In genomic region chr7:75595268-75595667, GRCm38 (mm10) we compare ENCODE assay signal across 20 mouse cellular contexts.
DNase-seq lines count a peak whose midpoint lies in the region; ATAC-seq and TF ChIP-seq lines count a peak whose summit lies in the region.
"Had no signal": no experiment of that assay in that cellular context is flagged by ENCODE, and none has a peak within 500 bp of the region (broad histone marks: within the 10 kb centered on the region; RNA-seq: fewer than 3 reads in every experiment).

No protein-coding gene starts in this region.

- no peaks in the 10 kb centered on the region for H3K9me3 ChIP-seq in liver, embryonic 11.5 days (ENCODE audit: control insufficient read depth, low read length)
- no peaks in the 10 kb centered on the region for H3K9me3 ChIP-seq in CH12.LX (replicated peaks; ENCODE audit: low read length)
- H3K9me3 ChIP-seq in liver, postnatal 0 days (ENCODE audit: low read length) = no peaks in the 10 kb centered on the region
- H3K9me3 ChIP-seq in stomach, postnatal 0 days (ENCODE audit: control insufficient read depth, low read length) = no peaks in the 10 kb centered on the region
- no peaks in the 10 kb centered on the region for H3K9me3 ChIP-seq in midbrain, embryonic 16.5 days (replicated peaks; ENCODE audit: control insufficient read depth, low read length, poor library complexity, severe bottlenecking)
- no peaks in the 10 kb centered on the region for H3K9me3 ChIP-seq in hindbrain, embryonic 14.5 days (ENCODE audit: control insufficient read depth, low read length)
- H3K9me3 ChIP-seq: embryonic facial prominence, embryonic 15.5 days; forebrain, embryonic 12.5 days; hindbrain, embryonic 13.5 days; intestine, embryonic 15.5 days; limb, embryonic 12.5 days; lung, embryonic 15.5 days; midbrain, embryonic 15.5 days had no signal

- H3K27ac ChIP-seq in liver, embryonic 11.5 days (ENCODE audit: low read depth, low read length) = peak overlapping the region; percentile 56
- peak overlapping the region; percentile 80 for H3K27ac ChIP-seq in CH12.LX (ENCODE audit: insufficient read depth, low read depth)
- peak overlapping the region; percentile 73 for H3K27ac ChIP-seq in liver, postnatal 0 days (ENCODE audit: low read depth)
- no peak overlapping the region for H3K27ac ChIP-seq in stomach, postnatal 0 days (replicated peaks)
- no peak overlapping the region for H3K27ac ChIP-seq in midbrain, embryonic 16.5 days (ENCODE audit: low read length)
- no peak overlapping the region for H3K27ac ChIP-seq in hindbrain, embryonic 14.5 days
- H3K27ac ChIP-seq: embryonic facial prominence, embryonic 15.5 days; forebrain, embryonic 12.5 days; hindbrain, embryonic 13.5 days; intestine, embryonic 15.5 days; limb, embryonic 12.5 days; lung, embryonic 15.5 days; midbrain, embryonic 15.5 days had no signal

- H3K9ac ChIP-seq in liver, embryonic 11.5 days (ENCODE audit: low read depth, low read length) = no peak overlapping the region
- peak overlapping the region; percentile 48 for H3K9ac ChIP-seq in CH12.LX (ENCODE audit: insufficient read depth, low read depth)
- H3K9ac ChIP-seq in liver, postnatal 0 days (replicated peaks) = no peak overlapping the region
- no peak overlapping the region for H3K9ac ChIP-seq in stomach, postnatal 0 days (ENCODE audit: low read length)
- H3K9ac ChIP-seq in midbrain, embryonic 16.5 days (ENCODE audit: low read depth, low read length) = no peak overlapping the region
- no peak overlapping the region for H3K9ac ChIP-seq in hindbrain, embryonic 14.5 days
- H3K9ac ChIP-seq: embryonic facial prominence, embryonic 15.5 days; forebrain, embryonic 12.5 days; hindbrain, embryonic 13.5 days; intestine, embryonic 15.5 days; limb, embryonic 12.5 days; lung, embryonic 15.5 days; midbrain, embryonic 15.5 days had no signal

- ATAC-seq in liver, embryonic 11.5 days (replicated peaks; ENCODE audit: low FRiP score) = no peak
- peak; percentile 65; the same call in 1 of the 2 replicates for ATAC-seq in erythroid progenitor cell, adult 5-6 weeks (replicated peaks; ENCODE audit: low FRiP score, poor library complexity, severe bottlenecking)
- peak; percentile 56; the same call in 1 of the 2 replicates for ATAC-seq in liver, postnatal 0 days
- ATAC-seq in stomach, postnatal 0 days (ENCODE audit: low FRiP score, low TSS enrichment) = no peak
- no peak for ATAC-seq in midbrain, embryonic 16.5 days
- ATAC-seq in hindbrain, embryonic 14.5 days (ENCODE audit: low FRiP score) = no peak
- ATAC-seq: intestine, embryonic 15.5 days; midbrain, embryonic 15.5 days had no signal

- DNase-seq in liver, embryonic 11.5 days (ENCODE audit: low spot score) = no peak
- DNase-seq in liver (no peak), CH12.LX (ENCODE audit: extremely low read depth) (no peak)
- no peak for DNase-seq in liver, postnatal 0 days
- no peak for DNase-seq in stomach, postnatal 0 days (ENCODE audit: low spot score)
- DNase-seq in hindbrain, embryonic 14.5 days (ENCODE audit: low spot score) = no peak
- DNase-seq: adrenal gland, postnatal 25 days; cerebellum, adult 18-20 months; kidney, postnatal 4 days; retina, postnatal 1 day; right cerebral cortex, postnatal 4 days had no signal

- H3K79me2 ChIP-seq in CH12.LX (replicated peaks; ENCODE audit: control insufficient read depth, extremely low read depth, insufficient read depth, poor library complexity, severe bottlenecking) = peaks cover 3% of the 10 kb centered on the region; the same call in 1 of the 2 replicates

- no peak for TF ChIP-seq RAD21 in CH12.LX (IDR thresholded peaks at IDR 0.05; ENCODE audit: low read depth, low read length)

- H3K36me3 ChIP-seq in liver, embryonic 11.5 days (ENCODE audit: control insufficient read depth, insufficient read depth, low read length) = no peaks in the 10 kb centered on the region
- peaks cover 2 to 14% of the 10 kb centered on the region in 2 experiments for H3K36me3 ChIP-seq in CH12.LX (replicated peaks in 1 of 2; ENCODE audit: control insufficient read depth in 1 of 2, insufficient read depth in 1 of 2, low read length in 1 of 2)
- peaks cover 3% of the 10 kb centered on the region; the same call in 1 of the 2 replicates for H3K36me3 ChIP-seq in liver, postnatal 0 days (replicated peaks; ENCODE audit: insufficient read depth, low read length)
- H3K36me3 ChIP-seq in stomach, postnatal 0 days (ENCODE audit: control insufficient read depth, insufficient read depth, low read length) = no peaks in the 10 kb centered on the region
- no peaks in the 10 kb centered on the region for H3K36me3 ChIP-seq in midbrain, embryonic 16.5 days (ENCODE audit: control insufficient read depth, insufficient read depth, low read length)
- H3K36me3 ChIP-seq in hindbrain, embryonic 14.5 days (replicated peaks; ENCODE audit: control insufficient read depth, insufficient read depth) = no peaks in the 10 kb centered on the region
- H3K36me3 ChIP-seq: embryonic facial prominence, embryonic 15.5 days; forebrain, embryonic 12.5 days; hindbrain, embryonic 13.5 days; intestine, embryonic 15.5 days; lung, embryonic 15.5 days; midbrain, embryonic 15.5 days had no signal

- no peak for TF ChIP-seq CTCF in CH12.LX (conservative IDR thresholded peaks at IDR 0.05 in 1 of 2, IDR thresholded peaks at IDR 0.05 in 1 of 2; ENCODE audit: low read depth in 2 of 2, low read length in 2 of 2)
- TF ChIP-seq CTCF in liver, postnatal 0 days (IDR thresholded peaks at IDR 0.05; ENCODE audit: low read depth) = no peak
- TF ChIP-seq CTCF in stomach, postnatal 0 days (IDR thresholded peaks at IDR 0.05; ENCODE audit: low read depth) = no peak

- peak overlapping the region; percentile 57 for H3K4me2 ChIP-seq in liver, embryonic 11.5 days
- H3K4me2 ChIP-seq in CH12.LX (ENCODE audit: insufficient read depth, low read depth, poor library complexity, severe bottlenecking) = peak overlapping the region; percentile 84
- H3K4me2 ChIP-seq in liver, postnatal 0 days (ENCODE audit: low read depth, low read length) = peak overlapping the region; percentile 30
- no peak overlapping the region for H3K4me2 ChIP-seq in stomach, postnatal 0 days (replicated peaks; ENCODE audit: low read depth)
- no peak overlapping the region for H3K4me2 ChIP-seq in midbrain, embryonic 16.5 days (ENCODE audit: low read length)
- H3K4me2 ChIP-seq in hindbrain, embryonic 14.5 days (replicated peaks) = no peak overlapping the region
- H3K4me2 ChIP-seq: embryonic facial prominence, embryonic 15.5 days; forebrain, embryonic 12.5 days; hindbrain, embryonic 13.5 days; intestine, embryonic 15.5 days; limb, embryonic 12.5 days; lung, embryonic 15.5 days; midbrain, embryonic 15.5 days had no signal

- H3K4me3 ChIP-seq in liver, embryonic 11.5 days (ENCODE audit: low read depth, low read length) = no peak overlapping the region
- peak overlapping the region in 1 of 3 experiments; percentile 23 for H3K4me3 ChIP-seq in CH12.LX (replicated peaks in 1 of 3; ENCODE audit: low read depth in 2 of 3, low read length in 2 of 3, poor library complexity in 1 of 3)
- H3K4me3 ChIP-seq in liver, postnatal 0 days (ENCODE audit: low read depth, low read length) = no peak overlapping the region
- H3K4me3 ChIP-seq in stomach, postnatal 0 days (ENCODE audit: low read depth, low read length) = no peak overlapping the region
- H3K4me3 ChIP-seq in midbrain, embryonic 16.5 days (ENCODE audit: low read depth, low read length) = no peak overlapping the region
- no peak overlapping the region for H3K4me3 ChIP-seq in hindbrain, embryonic 14.5 days (replicated peaks; ENCODE audit: low read length)
- H3K4me3 ChIP-seq: embryonic facial prominence, embryonic 15.5 days; forebrain, embryonic 12.5 days; hindbrain, embryonic 13.5 days; intestine, embryonic 15.5 days; limb, embryonic 12.5 days; lung, embryonic 15.5 days; midbrain, embryonic 15.5 days had no signal

- in situ Hi-C loops in CH12.LX (cut with MboI; ENCODE audit: low pct_ligation_motif_present, low pct_unique_long_range_greater_than_20kb, low sequenced_read_pairs) = no loop called here

- dilution Hi-C loops in CH12.LX (cut with MboI; ENCODE audit: extremely low pct_ligation_motif_present, extremely low pct_unique_long_range_greater_than_20kb, low sequenced_read_pairs) = no loop called here

- H3K4me1 ChIP-seq in liver, embryonic 11.5 days (replicated peaks; ENCODE audit: control insufficient read depth, insufficient read depth, low read length) = peaks cover 27% of the 10 kb centered on the region
- H3K4me1 ChIP-seq in CH12.LX (ENCODE audit: control insufficient read depth in 1 of 2, insufficient read depth in 2 of 2) = peaks cover 0 to 56% of the 10 kb centered on the region in 2 experiments; a peak in 3 of 4 replicates
- peaks cover 24% of the 10 kb centered on the region for H3K4me1 ChIP-seq in liver, postnatal 0 days (ENCODE audit: insufficient read depth)
- H3K4me1 ChIP-seq in stomach, postnatal 0 days (replicated peaks; ENCODE audit: control insufficient read depth, insufficient read depth) = no peaks in the 10 kb centered on the region
- no peaks in the 10 kb centered on the region for H3K4me1 ChIP-seq in midbrain, embryonic 16.5 days (ENCODE audit: control insufficient read depth, insufficient read depth, low read length)
- no peaks in the 10 kb centered on the region for H3K4me1 ChIP-seq in hindbrain, embryonic 14.5 days (replicated peaks; ENCODE audit: control insufficient read depth, insufficient read depth, low read length)
- H3K4me1 ChIP-seq: embryonic facial prominence, embryonic 15.5 days; forebrain, embryonic 12.5 days; hindbrain, embryonic 13.5 days; intestine, embryonic 15.5 days; midbrain, embryonic 15.5 days had no signal

- TF ChIP-seq POLR2A in CH12.LX (IDR thresholded peaks at IDR 0.05; ENCODE audit: low read depth, low read length) = no peak

- no peak for TF ChIP-seq EP300 in CH12.LX (IDR thresholded peaks at IDR 0.05; ENCODE audit: low read length)
- no peak for TF ChIP-seq EP300 in liver, postnatal 0 days (IDR thresholded peaks at IDR 0.05; ENCODE audit: low read depth)
- no peak for TF ChIP-seq EP300 in stomach, postnatal 0 days (optimal IDR thresholded peaks at IDR 0.05)

- H3K27me3 ChIP-seq in liver, embryonic 11.5 days (replicated peaks; ENCODE audit: control insufficient read depth, insufficient read depth, low read length) = no peaks in the 10 kb centered on the region
- H3K27me3 ChIP-seq in CH12.LX (replicated peaks) = no peaks in the 10 kb centered on the region
- H3K27me3 ChIP-seq in liver, postnatal 0 days (ENCODE audit: insufficient read depth, low read length) = no peaks in the 10 kb centered on the region
- no peaks in the 10 kb centered on the region for H3K27me3 ChIP-seq in stomach, postnatal 0 days (ENCODE audit: control insufficient read depth, insufficient read depth, low read length)
- H3K27me3 ChIP-seq in midbrain, embryonic 16.5 days (ENCODE audit: control insufficient read depth, insufficient read depth, low read depth, low read length) = no peaks in the 10 kb centered on the region
- no peaks in the 10 kb centered on the region for H3K27me3 ChIP-seq in hindbrain, embryonic 14.5 days (ENCODE audit: control insufficient read depth, insufficient read depth, low read length)
- H3K27me3 ChIP-seq: embryonic facial prominence, embryonic 15.5 days; forebrain, embryonic 12.5 days; hindbrain, embryonic 13.5 days; intestine, embryonic 15.5 days; limb, embryonic 12.5 days; lung, embryonic 15.5 days; midbrain, embryonic 15.5 days had no signal

TF ChIP-seq in CH12.LX, 34 proteins besides CTCF, POLR2A, EP300 and RAD21 (continues in another document):
- peak; percentile 71 for TF ChIP-seq ELF1 (IDR thresholded peaks at IDR 0.05; ENCODE audit: low read depth, low read length)
- TF ChIP-seq MAZ (IDR thresholded peaks at IDR 0.05; ENCODE audit: low read depth, low read length) = no peak

Comparison
In these comparisons a context has a peak if more than half of its experiments do, and no peak if none do; other contexts are left out.
1. ATAC-seq: peak in erythroid progenitor cell, adult 5-6 weeks (single experiment) and liver, postnatal 0 days (single experiment); none in liver, embryonic 11.5 days (single experiment), stomach, postnatal 0 days (single experiment), midbrain, embryonic 16.5 days (single experiment) and hindbrain, embryonic 14.5 days (single experiment).
2. H3K27ac ChIP-seq: peak in liver, embryonic 11.5 days (single experiment), CH12.LX (single experiment) and liver, postnatal 0 days (single experiment); none in stomach, postnatal 0 days (single experiment), midbrain, embryonic 16.5 days (single experiment) and hindbrain, embryonic 14.5 days (single experiment).
3. H3K4me2 ChIP-seq: peak in liver, embryonic 11.5 days (single experiment), CH12.LX (single experiment) and liver, postnatal 0 days (single experiment); none in stomach, postnatal 0 days (single experiment), midbrain, embryonic 16.5 days (single experiment) and hindbrain, embryonic 14.5 days (single experiment).